In genomic region chr3:79452696-79453263, GRCm38 (mm10) we compare ENCODE assay signal across 11 mouse cellular contexts.
DNase-seq lines count a peak whose midpoint lies in the region; ATAC-seq and TF ChIP-seq lines count a peak whose summit lies in the region.
"Had no signal": no experiment of that assay in that cellular context is flagged by ENCODE, and none has a peak within 500 bp of the region (broad histone marks: within the 10 kb centered on the region; RNA-seq: fewer than 3 reads in every experiment).

No protein-coding gene starts in this region.

- H3K4me2 ChIP-seq in forebrain, embryonic 12.5 days = no peak overlapping the region
- H3K4me2 ChIP-seq in hindbrain, embryonic 15.5 days = no peak overlapping the region
- no peak overlapping the region for H3K4me2 ChIP-seq in neural tube, embryonic 11.5 days (ENCODE audit: low read depth)
- H3K4me2 ChIP-seq: embryonic facial prominence, embryonic 13.5 days had no signal

- WGBS in forebrain, embryonic 12.5 days = 38% methylated on average over 14 of the region's 14 CpGs
- WGBS in hindbrain, embryonic 15.5 days = 24% methylated on average over 14 of the region's 14 CpGs
- WGBS in neural tube, embryonic 11.5 days = 50% methylated on average over 14 of the region's 14 CpGs
- WGBS in cerebellum, adult 2 months = 50% methylated on average over 14 of the region's 14 CpGs

- H3K4me1 ChIP-seq in forebrain, embryonic 12.5 days = peaks cover 10% of the 10 kb centered on the region
- H3K4me1 ChIP-seq in hindbrain, embryonic 15.5 days (replicated peaks) = no peaks in the 10 kb centered on the region
- H3K4me1 ChIP-seq in neural tube, embryonic 11.5 days (ENCODE audit: control insufficient read depth, insufficient read depth, low read length) = no peaks in the 10 kb centered on the region
- H3K4me1 ChIP-seq in cerebellum, adult 2 months (ENCODE audit: control insufficient read depth, insufficient read depth, low read length) = no peaks in the 10 kb centered on the region

- peak; percentile 78 for ATAC-seq in forebrain, embryonic 12.5 days (ENCODE audit: low FRiP score)
- ATAC-seq in hindbrain, embryonic 15.5 days (ENCODE audit: low FRiP score, low read depth) = peak; percentile 73
- peak; percentile 90 for ATAC-seq in neural tube, embryonic 11.5 days (ENCODE audit: insufficient read depth, low FRiP score, low TSS enrichment)
- ATAC-seq in megakaryocyte-erythroid progenitor cell, adult 5-6 weeks (replicated peaks; ENCODE audit: low FRiP score, low TSS enrichment, poor library complexity, severe bottlenecking) = no peak
- ATAC-seq: CD4-positive, CD25-positive, alpha-beta regulatory T cell, adult 4 months had no signal

- H3K36me3 ChIP-seq in forebrain, embryonic 12.5 days (replicated peaks) = peaks cover 7% of the 10 kb centered on the region
- no peaks in the 10 kb centered on the region for H3K36me3 ChIP-seq in hindbrain, embryonic 15.5 days
- no peaks in the 10 kb centered on the region; the same call in none of the 2 replicates for H3K36me3 ChIP-seq in neural tube, embryonic 11.5 days (ENCODE audit: control insufficient read depth, insufficient read depth, low read length)

- TF ChIP-seq CTCF in cerebellum, adult 2 months (IDR thresholded peaks at IDR 0.05; ENCODE audit: borderline replicate concordance, insufficient read depth, low read depth, low read length) = no peak

- H3K9ac ChIP-seq in forebrain, embryonic 12.5 days = no peak overlapping the region
- H3K9ac ChIP-seq in hindbrain, embryonic 15.5 days = no peak overlapping the region
- no peak overlapping the region for H3K9ac ChIP-seq in neural tube, embryonic 11.5 days (ENCODE audit: low read length)
- H3K9ac ChIP-seq: embryonic facial prominence, embryonic 13.5 days had no signal

- peak; percentile 78 for DNase-seq in embryo, embryonic 10 days (ENCODE audit: low spot score)
- DNase-seq in neural tube, embryonic 11.5 days (ENCODE audit: low spot score) = peak; percentile 73
- DNase-seq in adrenal gland, postnatal 36 days = no peak
- no peak for DNase-seq in cerebellum, adult 2 months
- DNase-seq: adrenal gland, adult 8-10 months; lung, adult 18-20 months had no signal

- no peak overlapping the region for H3K27ac ChIP-seq in forebrain, embryonic 12.5 days
- H3K27ac ChIP-seq in hindbrain, embryonic 15.5 days (replicated peaks) = no peak overlapping the region
- peak overlapping the region; percentile 62 for H3K27ac ChIP-seq in neural tube, embryonic 11.5 days (ENCODE audit: low read depth, low read length)
- no peak overlapping the region for H3K27ac ChIP-seq in cerebellum, adult 2 months (ENCODE audit: insufficient read depth, low read length)
- H3K27ac ChIP-seq: embryonic facial prominence, embryonic 13.5 days had no signal

- H3K4me3 ChIP-seq in forebrain, embryonic 12.5 days (replicated peaks) = no peak overlapping the region
- H3K4me3 ChIP-seq in hindbrain, embryonic 15.5 days = no peak overlapping the region
- H3K4me3 ChIP-seq in neural tube, embryonic 11.5 days (ENCODE audit: low read depth, low read length) = no peak overlapping the region
- H3K4me3 ChIP-seq in cerebellum, adult 2 months (replicated peaks; ENCODE audit: insufficient read depth, low read depth, low read length) = no peak overlapping the region
- H3K4me3 ChIP-seq: embryonic facial prominence, embryonic 13.5 days had no signal

- no peaks in the 10 kb centered on the region for H3K27me3 ChIP-seq in forebrain, embryonic 12.5 days
- H3K27me3 ChIP-seq in hindbrain, embryonic 15.5 days = no peaks in the 10 kb centered on the region
- H3K27me3 ChIP-seq in neural tube, embryonic 11.5 days (ENCODE audit: control insufficient read depth, insufficient read depth, low read length) = no peaks in the 10 kb centered on the region
- no peaks in the 10 kb centered on the region for H3K27me3 ChIP-seq in cerebellum, adult 2 months (ENCODE audit: control insufficient read depth, insufficient read depth, low read length)
- H3K27me3 ChIP-seq: embryonic facial prominence, embryonic 13.5 days had no signal

- H3K9me3 ChIP-seq in forebrain, embryonic 12.5 days = no peaks in the 10 kb centered on the region
- H3K9me3 ChIP-seq in hindbrain, embryonic 15.5 days = no peaks in the 10 kb centered on the region
- no peaks in the 10 kb centered on the region for H3K9me3 ChIP-seq in neural tube, embryonic 11.5 days (ENCODE audit: control insufficient read depth, low read length)
- H3K9me3 ChIP-seq: embryonic facial prominence, embryonic 13.5 days had no signal

- TF ChIP-seq POLR2A in cerebellum, adult 2 months (IDR thresholded peaks at IDR 0.05; ENCODE audit: borderline replicate concordance, insufficient read depth, low read length) = no peak

Comparison
In these comparisons a context has a peak if more than half of its experiments do, and no peak if none do; other contexts are left out.
1. DNase-seq: peak in embryo, embryonic 10 days (single experiment) and neural tube, embryonic 11.5 days (single experiment); none in adrenal gland, postnatal 36 days (0 of 2) and cerebellum, adult 2 months (0 of 2).